Mouse (Mus musculus) testis, postnatal 14 days (tissue): ENCODE data around the gene Stxbp3.
"Not testable (repeated sequence)": the region's sequence is repeated elsewhere in the genome, so short reads cannot be mapped to it uniquely, and the experiment has no call there.

Experiments used
- DNase-seq: peaks from one replicate; pipeline ENCODE4 v3.0.0; 2021; ENCODE audit warnings: low spot score

Gene Stxbp3

GRCm38 (mm10) chr3:108856386-108857123, 16.2 kb upstream of the Stxbp3 start:
- DNase-seq: no peak

- peak; percentile 66 for DNase-seq
Observed at GRCm38 (mm10) chr3:108855864-108856263, 15.5 kb upstream of the Stxbp3 start.

GRCm38 (mm10) chr3:108855371-108855770, 15.0 kb upstream of the Stxbp3 start:
- DNase-seq: no peak

- no peak for DNase-seq
Observed at GRCm38 (mm10) chr3:108853266-108853665, 12.9 kb upstream of the Stxbp3 start.

- no peak for DNase-seq
Observed at GRCm38 (mm10) chr3:108851996-108852697, 11.8 kb upstream of the Stxbp3 start.

GRCm38 (mm10) chr3:108851554-108851953, 11.2 kb upstream of the Stxbp3 start:
- no peak for DNase-seq

- no peak for DNase-seq
Observed at GRCm38 (mm10) chr3:108851075-108851474, 10.7 kb upstream of the Stxbp3 start.

- DNase-seq: no peak
Observed at GRCm38 (mm10) chr3:108850506-108850905, 10.2 kb upstream of the Stxbp3 start.

- no peak for DNase-seq
Observed at GRCm38 (mm10) chr3:108846616-108847015, 6.3 kb upstream of the Stxbp3 start.

- no peak for DNase-seq
Observed at GRCm38 (mm10) chr3:108844521-108844920, 4.2 kb upstream of the Stxbp3 start.

GRCm38 (mm10) chr3:108844026-108844425, 3.7 kb upstream of the Stxbp3 start:
- no peak for DNase-seq

GRCm38 (mm10) chr3:108840716-108841054, 359 bp upstream of the Stxbp3 start:
- DNase-seq: no peak

- no peak for DNase-seq
Observed at GRCm38 (mm10) chr3:108839647-108839999, 703 bp downstream of the Stxbp3 start.

GRCm38 (mm10) chr3:108838980-108839379, 1.3 kb downstream of the Stxbp3 start:
- DNase-seq: no peak

- no peak for DNase-seq
Observed at GRCm38 (mm10) chr3:108836931-108837330, 3.4 kb downstream of the Stxbp3 start.

GRCm38 (mm10) chr3:108833717-108834116, 6.6 kb downstream of the Stxbp3 start:
- DNase-seq: not testable (repeated sequence)

- DNase-seq: no peak
Observed at GRCm38 (mm10) chr3:108831750-108832149, 8.6 kb downstream of the Stxbp3 start.

GRCm38 (mm10) chr3:108830493-108830892, 9.8 kb downstream of the Stxbp3 start:
- DNase-seq: no peak

GRCm38 (mm10) chr3:108815631-108816030, 24.7 kb downstream of the Stxbp3 start:
- no peak for DNase-seq

GRCm38 (mm10) chr3:108810747-108811263, 29.5 kb downstream of the Stxbp3 start:
- DNase-seq: no peak

GRCm38 (mm10) chr3:108805622-108806021, 34.7 kb downstream of the Stxbp3 start:
- DNase-seq: no peak

GRCm38 (mm10) chr3:108798375-108798774, 42.0 kb downstream of the Stxbp3 start:
- DNase-seq: no peak

- no peak for DNase-seq
Observed at GRCm38 (mm10) chr3:108797723-108798122, 42.6 kb downstream of the Stxbp3 start.

GRCm38 (mm10) chr3:108796386-108796785, 43.9 kb downstream of the Stxbp3 start:
- DNase-seq: no peak
